Mouse (Mus musculus) liver, adult 2 months (tissue): Measurements from ENCODE around the gene Islr2.

Experiments
- CTCF ChIP-seq: fragments of 200-500 bp; IDR thresholded peaks from 2 replicates; pipeline ENCODE4 v1.5.1; 2011; ENCODE audit warnings: low read depth, low read length, control low read depth
- POLR2A ChIP-seq: fragments of 200-500 bp; IDR thresholded peaks from 2 replicates; pipeline ENCODE4 v1.6.1; 2011; ENCODE audit warnings: low read length, control low read depth; ENCODE audit not compliant: insufficient read depth; ENCODE audit errors: extremely low read depth

DNA sequence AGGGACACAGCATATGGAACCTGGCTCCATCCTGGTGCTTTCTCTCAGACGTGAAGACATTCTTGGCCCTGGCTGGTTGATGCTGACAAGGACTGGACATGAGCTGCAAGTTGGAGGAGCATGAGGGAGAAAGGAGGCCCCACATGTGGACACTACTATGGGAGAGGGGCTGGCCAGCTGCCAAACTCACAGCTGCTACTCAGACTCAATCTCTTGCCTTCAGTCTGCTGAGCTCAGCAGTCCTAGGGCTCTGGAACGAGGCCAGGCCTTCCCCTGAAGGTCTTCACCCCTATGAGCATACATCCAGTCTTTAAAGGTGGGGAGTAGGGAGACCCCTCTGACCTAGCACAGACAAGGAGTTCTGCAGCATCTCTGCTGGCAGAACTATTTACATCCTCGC, 48.8 kb downstream of the Islr2 start:
- TF ChIP-seq CTCF (no peak), POLR2A (no peak)
